In genomic region chr9:122252113-122252512, GRCm38 (mm10) we compare ENCODE assay signal across 16 mouse cellular contexts. TPM values are rescaled to one million over a fixed set of nuclear protein-coding genes. Genes with fewer than 3 reads are reported as not detected.
DNase-seq lines count a peak whose midpoint lies in the region; TF ChIP-seq lines count a peak whose summit lies in the region.
"Had no signal": no experiment of that assay in that cellular context is flagged by ENCODE, and none has a peak within 500 bp of the region (broad histone marks: within the 10 kb centered on the region; RNA-seq: fewer than 3 reads in every experiment).

No protein-coding gene starts in this region.

- no peak for TF ChIP-seq POLR2A in thymus, adult 2 months (IDR thresholded peaks at IDR 0.05; ENCODE audit: control insufficient read depth, extremely low read depth, insufficient read depth, low read length, poor library complexity)

- H3K4me3 ChIP-seq in layer of hippocampus, adult 2 months: no peak overlapping the region
- H3K4me3 ChIP-seq in thymus, adult 2 months (ENCODE audit: control insufficient read depth, insufficient read depth, low read length): no peak overlapping the region
- H3K4me3 ChIP-seq: forebrain, embryonic 12.5 days; limb, embryonic 13.5 days; neural tube, embryonic 13.5 days had no signal

- no peaks in the 10 kb centered on the region for H3K36me3 ChIP-seq in thymus, adult 2 months (ENCODE audit: control insufficient read depth, insufficient read depth, low read length)

- no peaks in the 10 kb centered on the region for H3K27me3 ChIP-seq in thymus, adult 2 months (ENCODE audit: control insufficient read depth, insufficient read depth, low read length)
- H3K27me3 ChIP-seq: forebrain, embryonic 12.5 days; limb, embryonic 13.5 days; neural tube, embryonic 13.5 days had no signal

- H3K4me1 ChIP-seq in thymus, adult 2 months (replicated peaks; ENCODE audit: control insufficient read depth, insufficient read depth, low read length): peaks cover 3% of the 10 kb centered on the region; the same call in 1 of the 2 replicates
- H3K4me1 ChIP-seq: neural tube, embryonic 13.5 days had no signal

- no peak overlapping the region for H3K27ac ChIP-seq in layer of hippocampus, adult 2 months
- no peak overlapping the region for H3K27ac ChIP-seq in thymus, adult 2 months (ENCODE audit: control insufficient read depth, insufficient read depth, low read length)
- H3K27ac ChIP-seq: forebrain, embryonic 12.5 days; limb, embryonic 13.5 days; neural tube, embryonic 13.5 days had no signal

- peak; percentile 49 for TF ChIP-seq CTCF in layer of hippocampus, adult 2 months (conservative IDR thresholded peaks at IDR 0.05)
- no peak for TF ChIP-seq CTCF in thymus, adult 2 months (IDR thresholded peaks at IDR 0.05; ENCODE audit: borderline replicate concordance, control insufficient read depth, extremely low read depth, insufficient read depth, low read length, poor library complexity)

- 89% methylated on average over 1 of the region's 1 CpGs for WGBS in thymus, adult 2 months

- no peak for DNase-seq in layer of hippocampus, adult 2 months (ENCODE audit: low spot score in 2 of 2)
- no peak for DNase-seq in layer of hippocampus, adult 11-12 months (ENCODE audit: low spot score)
- peak; percentile 44 for DNase-seq in thymus, postnatal 0 days (ENCODE audit: low spot score)
- DNase-seq in thymus, adult 2 months: no peak
- DNase-seq in T-cell, adult 2 months (ENCODE audit: low spot score): peak; percentile 39
- DNase-seq in c-Kit-positive CD71-positive TER-119-positive erythroid progenitor cells, embryonic 14.5 days (ENCODE audit: low spot score): no peak
- DNase-seq in layer of hippocampus, postnatal 25 days (ENCODE audit: extremely low spot score in 1 of 2, low spot score in 1 of 2): no peak
- DNase-seq: cerebellum, adult 11 months; heart, postnatal 14 days; kidney, postnatal 14 days; layer of hippocampus, postnatal 36 days; lung, postnatal 4 days; midbrain, embryonic 14.5 days had no signal

RNA-seq across cellular contexts. Expression of gene Ano10, which starts 42.1 kb away (rescaled TPM):
- total RNA-seq in layer of hippocampus, adult 2 months (2021): 10 to 100 TPM; 18.3 to 18.8 TPM
- polyA plus RNA-seq in thymus, postnatal 0 days (2015; fragmentation: Nextera tagmentation; extraction: Ambion mirVana): 16.9 and 18.5 TPM in 2 replicates
- 30.9 and 41.3 TPM in 2 replicates for polyA plus RNA-seq in thymus, adult 2 months (2012; rRNA removed)
- 10 to 100 TPM; 22.1 to 24.9 TPM for total RNA-seq in layer of hippocampus, postnatal 25 days (2021)

Comparison
In these comparisons a context has a peak if more than half of its experiments do, and no peak if none do; other contexts are left out.
1. DNase-seq: peak in thymus, postnatal 0 days (single experiment) and T-cell, adult 2 months (single experiment); none in layer of hippocampus, adult 2 months (0 of 2), layer of hippocampus, adult 11-12 months (single experiment), thymus, adult 2 months (single experiment), c-Kit-positive CD71-positive TER-119-positive erythroid progenitor cells, embryonic 14.5 days (single experiment) and layer of hippocampus, postnatal 25 days (0 of 2).